Mouse (Mus musculus): Measurements from ENCODE around the gene Mast1. TPM values are rescaled to one million over a fixed set of nuclear protein-coding genes. Genes with fewer than 3 reads are reported as not detected.

Mast1 gene
- polyA plus RNA-seq, 1 experiment from 2014 or later = 65.8 TPM

DNA sequence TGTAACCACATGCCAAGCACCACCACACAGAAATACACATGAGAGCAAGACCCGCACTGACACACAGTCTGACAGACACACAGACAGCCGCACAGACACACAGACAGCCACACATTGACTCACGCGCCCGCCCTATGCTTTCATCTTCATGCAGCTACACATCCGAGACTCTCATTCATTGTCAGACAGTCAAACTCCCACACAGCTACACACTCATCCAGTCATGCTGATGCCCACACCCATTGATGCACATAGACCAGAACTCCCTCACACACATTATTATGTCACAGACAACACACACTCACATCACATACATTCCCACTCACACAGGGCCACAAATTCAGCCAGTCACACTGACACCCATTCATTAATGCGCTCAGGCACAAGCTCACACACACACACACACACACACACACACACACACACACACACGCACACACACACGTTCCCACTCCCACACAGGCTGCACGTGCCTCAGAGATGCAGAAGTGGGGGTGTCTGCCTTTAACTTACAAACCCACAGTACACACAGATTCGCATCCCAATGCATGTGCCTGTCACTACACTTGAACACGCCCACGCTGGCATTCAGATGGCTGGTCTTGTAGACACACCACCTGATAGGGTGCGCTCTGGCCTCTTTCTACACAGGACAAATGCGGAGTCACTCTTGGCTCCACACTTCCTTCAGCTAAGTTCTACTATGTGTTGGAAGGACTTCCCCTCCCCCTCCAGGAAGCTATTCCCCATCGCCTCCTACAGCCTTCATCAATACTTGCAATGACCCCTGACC lies 3.2 kb downstream of the Mast1 start:
- ATAC-seq = no peak
- Histone ChIP-seq H3K27me3 (replicated peaks; ENCODE audit: control insufficient read depth, insufficient read depth, low read length) (no peaks in the 10 kb centered on the region), H3K9ac (replicated peaks; ENCODE audit: low read depth, low read length) (no peak overlapping the region), H3K27ac (ENCODE audit: low read length) (no peak overlapping the region), H3K4me3 (replicated peaks; ENCODE audit: low read length) (peak overlapping the region; percentile 83), H3K9me3 (ENCODE audit: control insufficient read depth, low read length) (no peaks in the 10 kb centered on the region), H3K4me1 (replicated peaks; ENCODE audit: control insufficient read depth, insufficient read depth, low read length) (peaks cover 35% of the 10 kb centered on the region), H3K4me2 (ENCODE audit: low read length) (peak overlapping the region; percentile 85), H3K36me3 (ENCODE audit: control insufficient read depth, insufficient read depth) (no peaks in the 10 kb centered on the region)
- WGBS = 87% methylated on average over 16 of the region's 16 CpGs

DNA sequence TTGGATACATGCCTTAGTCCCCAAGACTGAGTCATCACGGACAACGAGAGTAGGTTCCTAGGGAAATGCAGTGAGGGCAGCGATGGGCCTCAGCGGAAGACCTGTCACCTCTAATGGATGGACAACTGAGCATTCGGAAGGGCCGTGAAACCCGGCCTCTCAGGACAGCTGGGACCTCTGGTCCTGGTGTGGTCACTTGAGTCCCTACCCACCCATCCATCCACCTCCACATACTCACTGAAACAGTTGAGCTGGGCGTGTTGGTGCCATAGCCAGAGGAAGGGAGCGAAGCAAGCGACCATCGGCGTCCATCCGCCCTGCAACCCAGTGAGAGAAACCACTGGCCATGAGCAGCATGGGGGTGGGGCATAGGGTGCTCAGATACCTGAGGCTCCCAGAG lies 6.6 kb downstream of the Mast1 start:
- Histone ChIP-seq H3K36me3 (ENCODE audit: control insufficient read depth, insufficient read depth) (peaks cover 3% of the 10 kb centered on the region), H3K4me3 (replicated peaks; ENCODE audit: low read length) (no peak overlapping the region), H3K4me1 (replicated peaks; ENCODE audit: control insufficient read depth, insufficient read depth, low read length) (peaks cover 30% of the 10 kb centered on the region), H3K27ac (ENCODE audit: low read length) (no peak overlapping the region), H3K27me3 (replicated peaks; ENCODE audit: control insufficient read depth, insufficient read depth, low read length) (no peaks in the 10 kb centered on the region), H3K9ac (replicated peaks; ENCODE audit: low read depth, low read length) (no peak overlapping the region), H3K4me2 (ENCODE audit: low read length) (no peak overlapping the region), H3K9me3 (ENCODE audit: control insufficient read depth, low read length) (no peaks in the 10 kb centered on the region)
- ATAC-seq = no peak
- 95% methylated on average over 13 of the region's 13 CpGs for whole genome bisulfite sequencing

DNA sequence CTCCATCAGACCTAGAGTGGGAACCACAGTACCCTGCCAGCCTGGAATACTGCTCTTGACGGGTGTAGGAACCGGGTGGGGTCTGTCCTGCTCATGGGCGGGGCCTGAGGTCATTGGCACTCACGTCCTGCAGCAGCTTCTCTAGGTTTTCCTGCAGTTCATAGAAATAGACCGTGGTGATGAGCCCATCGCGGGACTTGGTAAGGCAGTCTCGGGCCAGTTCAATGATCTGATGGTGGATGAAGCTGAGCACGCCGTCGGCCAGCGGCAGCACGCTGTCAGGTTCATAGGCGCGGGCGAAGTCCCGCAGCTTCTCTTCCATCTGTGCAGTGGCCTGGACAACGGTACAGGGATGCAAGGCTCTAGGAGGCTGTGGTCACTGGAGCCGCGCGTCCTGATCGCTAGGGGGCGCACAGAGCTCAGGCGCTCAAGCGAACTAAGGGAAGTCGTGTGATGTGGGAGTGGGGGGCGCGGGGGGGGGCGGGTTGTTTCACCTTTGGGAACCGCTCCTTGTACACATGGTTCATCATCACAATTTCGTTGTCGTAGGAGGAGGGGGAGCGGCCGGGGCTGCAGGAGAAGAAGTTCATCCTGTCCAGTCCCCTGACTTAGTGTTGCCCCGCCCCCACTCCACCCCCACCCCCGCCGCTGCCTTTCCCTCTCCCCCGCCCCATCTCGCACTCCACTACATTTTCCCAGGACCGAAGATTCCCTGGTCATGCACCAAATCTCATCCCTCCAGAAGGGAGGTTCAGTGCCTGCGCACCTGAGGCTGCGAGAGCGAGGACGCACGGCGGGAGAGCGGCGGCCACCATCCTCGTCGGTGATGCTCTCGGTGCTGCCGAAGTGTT lies 8.5 kb downstream of the Mast1 start:
- peaks cover 13% of the 10 kb centered on the region for H3K36me3 ChIP-seq (ENCODE audit: control insufficient read depth, insufficient read depth)
- H3K4me1 ChIP-seq (replicated peaks; ENCODE audit: control insufficient read depth, insufficient read depth, low read length) = peaks cover 11% of the 10 kb centered on the region
- ATAC-seq = peak; percentile 76
- WGBS = 2% methylated on average over 51 of the region's 52 CpGs
- H3K27ac ChIP-seq (ENCODE audit: low read length) = no peak overlapping the region
- peak overlapping the region; percentile 55 for H3K4me2 ChIP-seq (ENCODE audit: low read length)
- no peaks in the 10 kb centered on the region for H3K27me3 ChIP-seq (replicated peaks; ENCODE audit: control insufficient read depth, insufficient read depth, low read length)
- peak overlapping the region; percentile 35 for H3K4me3 ChIP-seq (replicated peaks; ENCODE audit: low read length)
- H3K9me3 ChIP-seq (ENCODE audit: control insufficient read depth, low read length) = no peaks in the 10 kb centered on the region
- peak overlapping the region; percentile 30; the same call in 1 of the 2 replicates for H3K9ac ChIP-seq (replicated peaks; ENCODE audit: low read depth, low read length)

DNA sequence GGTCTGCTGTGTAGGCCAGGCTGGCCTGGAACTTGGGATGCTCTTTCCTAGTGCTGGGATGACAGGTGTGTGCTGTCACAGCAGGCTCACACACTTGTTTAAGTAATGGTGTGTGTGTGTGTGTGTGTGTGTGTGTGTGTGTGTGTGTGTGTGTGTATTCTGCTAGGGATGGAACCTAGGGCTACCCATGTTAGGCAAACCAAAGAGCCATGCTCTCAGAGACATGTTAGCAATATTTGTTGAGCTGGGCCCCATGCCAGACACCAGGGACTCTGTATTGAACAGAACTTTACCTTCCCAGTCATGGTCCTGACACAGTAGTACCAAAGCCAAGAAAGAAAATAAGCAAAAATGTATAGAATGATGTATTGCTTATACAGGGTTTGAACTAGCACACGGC lies 9.6 kb downstream of the Mast1 start:
- WGBS = 97% methylated on average over 1 of the region's 1 CpGs
- H3K9me3 ChIP-seq (ENCODE audit: control insufficient read depth, low read length) = no peaks in the 10 kb centered on the region
- no peak overlapping the region for H3K4me3 ChIP-seq (replicated peaks; ENCODE audit: low read length)
- H3K4me1 ChIP-seq (replicated peaks; ENCODE audit: control insufficient read depth, insufficient read depth, low read length) = peaks cover 9% of the 10 kb centered on the region
- no peak for ATAC-seq
- H3K9ac ChIP-seq (replicated peaks; ENCODE audit: low read depth, low read length) = no peak overlapping the region
- H3K27ac ChIP-seq (ENCODE audit: low read length) = no peak overlapping the region
- no peaks in the 10 kb centered on the region for H3K27me3 ChIP-seq (replicated peaks; ENCODE audit: control insufficient read depth, insufficient read depth, low read length)
- H3K36me3 ChIP-seq (ENCODE audit: control insufficient read depth, insufficient read depth) = peaks cover 15% of the 10 kb centered on the region
- no peak overlapping the region for H3K4me2 ChIP-seq (ENCODE audit: low read length)

DNA sequence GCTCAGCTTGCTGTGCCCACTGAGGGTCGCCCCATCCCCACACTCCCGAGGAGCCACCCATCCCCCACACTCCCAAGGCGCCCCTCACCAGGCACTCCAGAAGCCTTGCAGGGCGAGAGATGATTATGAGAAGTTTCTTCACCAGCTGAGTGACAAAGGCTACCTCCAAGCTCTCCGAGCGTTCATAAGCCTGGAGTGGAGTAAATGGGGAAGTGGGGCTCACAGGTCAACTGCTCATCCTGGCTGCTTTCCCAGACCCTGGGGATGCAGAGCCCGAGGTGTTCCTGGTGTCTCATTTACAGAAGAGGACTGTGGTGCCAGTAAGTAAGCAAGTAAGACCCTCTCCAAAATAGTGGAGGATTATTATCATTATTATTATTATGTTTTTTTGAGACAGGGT lies 11.6 kb downstream of the Mast1 start:
- Histone ChIP-seq H3K4me3 (replicated peaks; ENCODE audit: low read length) (no peak overlapping the region), H3K36me3 (ENCODE audit: control insufficient read depth, insufficient read depth) (peaks cover 33% of the 10 kb centered on the region), H3K4me2 (ENCODE audit: low read length) (no peak overlapping the region), H3K9me3 (ENCODE audit: control insufficient read depth, low read length) (no peaks in the 10 kb centered on the region), H3K27ac (ENCODE audit: low read length) (no peak overlapping the region), H3K4me1 (replicated peaks; ENCODE audit: control insufficient read depth, insufficient read depth, low read length) (peaks cover 9% of the 10 kb centered on the region), H3K27me3 (replicated peaks; ENCODE audit: control insufficient read depth, insufficient read depth, low read length) (no peaks in the 10 kb centered on the region), H3K9ac (replicated peaks; ENCODE audit: low read depth, low read length) (no peak overlapping the region)
- ATAC-seq = no peak
- 76% methylated on average over 7 of the region's 7 CpGs for WGBS

DNA sequence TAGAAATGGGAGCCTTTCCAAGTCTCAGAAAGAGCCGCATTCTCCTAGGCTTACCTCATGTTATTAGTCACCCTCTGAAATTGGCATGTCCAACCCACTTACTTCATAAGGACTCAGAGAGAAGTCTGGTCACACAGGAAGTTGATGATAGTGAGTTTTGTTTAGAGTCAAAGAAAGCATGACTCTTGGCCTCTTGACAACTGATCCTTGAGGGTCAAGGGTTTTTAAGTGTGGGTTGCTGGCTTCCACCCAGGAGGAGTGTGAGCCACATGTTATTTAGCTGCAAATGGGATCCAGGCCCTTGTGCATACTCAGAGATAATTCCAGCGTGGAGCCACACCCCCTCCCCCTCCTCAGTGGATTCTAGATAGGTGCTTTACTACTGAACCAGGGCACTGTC lies 15.6 kb downstream of the Mast1 start:
- no peak overlapping the region for H3K4me2 ChIP-seq (ENCODE audit: low read length)
- peaks cover 47% of the 10 kb centered on the region for H3K36me3 ChIP-seq (ENCODE audit: control insufficient read depth, insufficient read depth)
- H3K4me3 ChIP-seq (replicated peaks; ENCODE audit: low read length) = no peak overlapping the region
- 88% methylated on average over 2 of the region's 2 CpGs for WGBS
- no peak overlapping the region for H3K27ac ChIP-seq (ENCODE audit: low read length)
- no peaks in the 10 kb centered on the region for H3K9me3 ChIP-seq (ENCODE audit: control insufficient read depth, low read length)
- H3K9ac ChIP-seq (replicated peaks; ENCODE audit: low read depth, low read length) = no peak overlapping the region
- H3K4me1 ChIP-seq (replicated peaks; ENCODE audit: control insufficient read depth, insufficient read depth, low read length) = no peaks in the 10 kb centered on the region
- no peaks in the 10 kb centered on the region for H3K27me3 ChIP-seq (replicated peaks; ENCODE audit: control insufficient read depth, insufficient read depth, low read length)
- no peak for ATAC-seq

DNA sequence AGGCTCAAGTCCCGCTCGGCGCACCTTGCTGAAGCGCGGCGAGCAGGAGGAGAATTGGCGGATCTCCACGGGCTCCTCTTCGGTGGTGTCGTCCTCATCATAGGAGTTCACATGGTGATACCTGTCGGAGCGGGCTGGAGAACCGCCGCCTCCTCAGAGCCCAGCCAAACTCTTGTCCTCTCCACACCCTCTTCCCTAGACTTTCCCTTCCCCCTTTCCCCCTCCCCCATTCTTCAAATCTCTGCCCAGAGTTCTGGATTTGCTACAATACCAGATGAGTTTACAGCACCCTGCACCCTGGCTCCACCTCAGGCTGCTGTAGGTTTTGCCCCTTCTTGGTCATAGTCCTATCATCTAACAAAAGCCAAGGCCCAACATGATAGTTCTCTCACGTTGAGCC lies 18.5 kb downstream of the Mast1 start:
- 96% methylated on average over 15 of the region's 15 CpGs for WGBS
- Histone ChIP-seq H3K4me3 (replicated peaks; ENCODE audit: low read length) (no peak overlapping the region), H3K9ac (replicated peaks; ENCODE audit: low read depth, low read length) (no peak overlapping the region), H3K27ac (ENCODE audit: low read length) (no peak overlapping the region), H3K9me3 (ENCODE audit: control insufficient read depth, low read length) (no peaks in the 10 kb centered on the region), H3K4me2 (ENCODE audit: low read length) (no peak overlapping the region), H3K4me1 (replicated peaks; ENCODE audit: control insufficient read depth, insufficient read depth, low read length) (no peaks in the 10 kb centered on the region; the same call in 1 of the 2 replicates), H3K36me3 (ENCODE audit: control insufficient read depth, insufficient read depth) (peaks cover 58% of the 10 kb centered on the region), H3K27me3 (replicated peaks; ENCODE audit: control insufficient read depth, insufficient read depth, low read length) (0 out of 2 replicates have a peak, but pooled peaks cover 2% of the 10 kb centered on the region)
- no peak for ATAC-seq

DNA sequence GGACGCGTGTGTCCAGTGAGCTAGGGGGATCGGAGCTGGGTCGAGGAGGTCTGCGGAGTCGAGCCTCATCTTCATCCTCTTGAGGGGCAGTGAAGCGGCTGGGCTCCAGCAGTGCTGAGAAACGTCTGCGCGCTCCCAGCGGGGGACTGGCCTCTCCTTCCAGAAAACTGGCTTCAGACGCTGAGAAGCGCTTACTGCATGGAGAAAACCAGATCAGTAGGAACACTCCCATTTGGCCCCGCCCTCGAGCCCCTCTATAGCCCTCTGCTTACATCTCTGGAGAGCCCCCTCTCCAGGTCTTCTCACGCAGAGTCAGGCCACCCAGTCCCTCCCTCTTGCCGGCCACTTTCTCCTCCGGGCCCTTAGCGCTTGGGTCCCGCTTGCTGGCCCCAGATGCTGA lies 19.4 kb downstream of the Mast1 start:
- peaks cover 6% of the 10 kb centered on the region for H3K4me1 ChIP-seq (replicated peaks; ENCODE audit: control insufficient read depth, insufficient read depth, low read length)
- 0 out of 2 replicates have a peak, but pooled peaks cover 2% of the 10 kb centered on the region for H3K27me3 ChIP-seq (replicated peaks; ENCODE audit: control insufficient read depth, insufficient read depth, low read length)
- ATAC-seq = no peak
- H3K4me3 ChIP-seq (replicated peaks; ENCODE audit: low read length) = no peak overlapping the region
- H3K36me3 ChIP-seq (ENCODE audit: control insufficient read depth, insufficient read depth) = peaks cover 63% of the 10 kb centered on the region
- H3K9me3 ChIP-seq (ENCODE audit: control insufficient read depth, low read length) = no peaks in the 10 kb centered on the region
- H3K9ac ChIP-seq (replicated peaks; ENCODE audit: low read depth, low read length) = no peak overlapping the region
- H3K27ac ChIP-seq (ENCODE audit: low read length) = no peak overlapping the region
- no peak overlapping the region for H3K4me2 ChIP-seq (ENCODE audit: low read length)
- WGBS = 26% methylated on average over 20 of the region's 20 CpGs

DNA sequence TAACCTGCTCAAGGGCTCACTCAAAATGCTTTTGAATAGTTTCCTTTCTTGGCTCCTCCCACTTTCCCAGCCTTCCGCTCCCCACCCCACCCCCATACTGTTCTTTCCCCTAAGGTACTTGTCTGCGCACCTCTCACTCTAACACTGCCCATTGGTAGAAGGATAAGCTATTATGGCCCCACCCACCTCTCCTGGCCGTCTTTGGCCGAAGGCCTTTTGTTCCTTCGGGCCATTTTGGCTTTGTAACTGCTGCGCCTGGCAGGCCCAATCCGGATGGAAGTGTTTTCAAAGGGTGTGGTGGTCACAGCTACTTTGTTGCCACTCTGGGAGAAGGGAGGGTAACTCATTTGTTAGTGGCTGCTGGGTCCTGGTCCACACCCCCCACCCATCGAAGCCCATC lies 21.9 kb downstream of the Mast1 start:
- no peak for ATAC-seq
- Histone ChIP-seq H3K27ac (ENCODE audit: low read length) (no peak overlapping the region), H3K4me2 (ENCODE audit: low read length) (no peak overlapping the region), H3K9ac (replicated peaks; ENCODE audit: low read depth, low read length) (no peak overlapping the region), H3K9me3 (ENCODE audit: control insufficient read depth, low read length) (no peaks in the 10 kb centered on the region), H3K27me3 (replicated peaks; ENCODE audit: control insufficient read depth, insufficient read depth, low read length) (0 out of 2 replicates have a peak, but pooled peaks cover 2% of the 10 kb centered on the region), H3K4me3 (replicated peaks; ENCODE audit: low read length) (no peak overlapping the region), H3K36me3 (ENCODE audit: control insufficient read depth, insufficient read depth) (peaks cover 54% of the 10 kb centered on the region), H3K4me1 (replicated peaks; ENCODE audit: control insufficient read depth, insufficient read depth, low read length) (peaks cover 8% of the 10 kb centered on the region)
- 87% methylated on average over 8 of the region's 8 CpGs for WGBS

Data from forebrain, embryonic 16.5 days (tissue).